Mouse (Mus musculus): ENCODE measurements at regions not wholly inside any gene's neighbourhood (a gene's known extent, or its start where the extent isn't known, plus 50 kb on each side); places are given as distances from the start of the nearest gene placed in this dataset.

DNA sequence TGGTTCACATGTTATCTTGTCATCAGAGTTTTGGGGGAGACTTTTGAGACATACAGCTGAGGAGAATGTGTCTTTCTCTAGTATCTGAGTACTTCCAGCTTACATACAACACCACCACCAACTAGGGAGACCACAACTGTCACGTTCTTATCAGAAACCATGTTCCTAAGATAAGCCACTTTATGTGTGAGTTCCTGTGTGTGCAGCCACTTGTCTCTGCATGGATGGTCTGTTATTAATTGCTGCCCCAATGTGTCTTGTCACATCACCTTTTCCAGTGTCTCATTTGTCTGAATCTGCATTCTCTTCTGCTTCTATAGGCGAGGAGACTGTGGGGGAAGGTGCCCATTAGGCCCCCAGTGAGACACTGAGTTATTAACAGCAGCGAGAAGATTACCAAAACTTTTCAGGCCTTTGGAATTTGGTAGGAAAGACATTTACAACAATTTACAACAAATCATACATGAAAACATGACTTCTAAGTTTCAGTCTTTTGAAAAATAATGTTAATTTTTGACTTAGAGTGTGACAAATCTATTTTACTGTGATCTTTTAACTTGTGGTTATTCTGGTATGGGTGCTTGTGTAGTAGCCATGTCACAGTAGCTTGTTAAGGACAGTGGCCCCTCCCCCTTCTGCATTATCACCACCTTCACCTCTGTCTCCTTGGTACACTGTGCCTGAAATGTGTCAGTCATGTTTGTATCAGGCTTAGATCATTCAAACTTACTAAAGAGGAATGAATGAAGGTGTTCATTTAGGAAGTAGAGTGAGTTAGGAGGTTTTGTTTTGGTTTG, 79.3 kb upstream of the Tet2 start:
- TF ChIP-seq POLR2A (IDR thresholded peaks at IDR 0.05; ENCODE audit: borderline replicate concordance, extremely low read depth, insufficient read depth, insufficient read length, poor library complexity, severe bottlenecking) = no peak
- no peak for TF ChIP-seq CTCF (IDR thresholded peaks at IDR 0.05; ENCODE audit: borderline replicate concordance, extremely low read depth, insufficient read depth, insufficient read length)

All from brain, embryonic 14.5 days (tissue).